Mouse (Mus musculus) left cerebral cortex, postnatal 36 days (tissue): ENCODE measurements at regions not wholly inside any gene's neighbourhood (a gene's known extent, or its start where the extent isn't known, plus 50 kb on each side); places are given as distances from the start of the nearest gene placed in this dataset.
A peak's percentile ranks its signal among the peaks of the same experiment; 100 is the strongest.

Experiments
- DNase-seq, 2 experiments: peaks; one replicate each; pipeline ENCODE4 v3.0.0; 2021 to 2022; ENCODE audit warnings: low spot score in 2 of 2, mixed read lengths in 1 of 2
- intact Hi-C: fragments of 180-260 bp; cut with DNase I; formaldehyde crosslinking; loops from one replicate; pipeline ENCODE4 v1.15.1; 2025

GRCm38 (mm10) chr2:146565693-146566092, 53.5 kb upstream of the Ralgapa2 start:
- no peak for DNase-seq
- intact Hi-C loops = no loop called here

- intact Hi-C loops = no loop called here
- no peak for DNase-seq
Observed at GRCm38 (mm10) chr2:146568171-146568842, 56.2 kb upstream of the Ralgapa2 start.

- intact Hi-C loops = no loop called here
- no peak for DNase-seq
Observed at GRCm38 (mm10) chr2:146571036-146571435, 58.9 kb upstream of the Ralgapa2 start.

- peak; percentile 54 to 59 for DNase-seq
- intact Hi-C loops = no loop called here
Observed at GRCm38 (mm10) chr2:146571857-146572256, 59.7 kb upstream of the Ralgapa2 start.

- no peak for DNase-seq
- intact Hi-C loops = no loop called here
Observed at GRCm38 (mm10) chr2:146575610-146576297, 63.6 kb upstream of the Ralgapa2 start.

- no peak for DNase-seq
- intact Hi-C loops = no loop called here
Observed at GRCm38 (mm10) chr2:146576298-146576905, 64.3 kb upstream of the Ralgapa2 start.

GRCm38 (mm10) chr2:146577096-146577495, 65.0 kb upstream of the Ralgapa2 start:
- DNase-seq = no peak
- intact Hi-C loops = no loop called here

- no peak for DNase-seq
Observed at GRCm38 (mm10) chr2:146581220-146581619, 69.1 kb upstream of the Ralgapa2 start.

GRCm38 (mm10) chr2:146583807-146584388, 71.8 kb upstream of the Ralgapa2 start:
- intact Hi-C loops = no loop called here
- DNase-seq = no peak

More at GRCm38 (mm10) chr2:146581220-146581619, 69.1 kb upstream of the Ralgapa2 start:
- intact Hi-C loops = no loop called here

- intact Hi-C loops = no loop called here
- DNase-seq = no peak
Observed at GRCm38 (mm10) chr2:146586381-146586780, 74.2 kb upstream of the Ralgapa2 start.

GRCm38 (mm10) chr2:146586981-146587380, 74.8 kb upstream of the Ralgapa2 start:
- no peak for DNase-seq
- intact Hi-C loops = no loop called here

- intact Hi-C loops = no loop called here
- DNase-seq = no peak
Observed at GRCm38 (mm10) chr2:146589860-146590259, 77.7 kb upstream of the Ralgapa2 start.

- no peak for DNase-seq
- intact Hi-C loops = no loop called here
Observed at GRCm38 (mm10) chr2:146593291-146593690, 81.1 kb upstream of the Ralgapa2 start.

- no peak for DNase-seq
- intact Hi-C loops = no loop called here
Observed at GRCm38 (mm10) chr2:146594212-146594611, 82.1 kb upstream of the Ralgapa2 start.

- no peak for DNase-seq
- intact Hi-C loops = no loop called here
Observed at GRCm38 (mm10) chr2:146595673-146596072, 83.5 kb upstream of the Ralgapa2 start.

- no peak for DNase-seq
- intact Hi-C loops = no loop called here
Observed at GRCm38 (mm10) chr2:146606170-146606569, 94.0 kb upstream of the Ralgapa2 start.

GRCm38 (mm10) chr2:146610896-146611295, 98.8 kb upstream of the Ralgapa2 start:
- intact Hi-C loops = no loop called here
- DNase-seq = no peak

GRCm38 (mm10) chr2:146611886-146612521, 99.9 kb upstream of the Ralgapa2 start:
- intact Hi-C loops = no loop called here
- DNase-seq = peak; percentile 40 to 47

GRCm38 (mm10) chr2:146612522-146613288, 100.6 kb upstream of the Ralgapa2 start:
- intact Hi-C loops = loop anchor here (1.0 kb wide), 1 partner anchor 143 kb away; no protein-coding TSS in a partner anchor
- DNase-seq = peak in 1 of 2 experiments; percentile 13
